Mouse (Mus musculus) kidney, adult 11 months (tissue): ENCODE data around the gene Selenbp2.
A peak's percentile ranks its signal among the peaks of the same experiment; 100 is the strongest.
"Not testable (repeated sequence)": the region's sequence is repeated elsewhere in the genome, so short reads cannot be mapped to it uniquely, and the experiment has no call there.

Experiments
- DNase-seq: peaks from one replicate; pipeline ENCODE4 v3.0.0; 2022

The Selenbp2 gene

DNA sequence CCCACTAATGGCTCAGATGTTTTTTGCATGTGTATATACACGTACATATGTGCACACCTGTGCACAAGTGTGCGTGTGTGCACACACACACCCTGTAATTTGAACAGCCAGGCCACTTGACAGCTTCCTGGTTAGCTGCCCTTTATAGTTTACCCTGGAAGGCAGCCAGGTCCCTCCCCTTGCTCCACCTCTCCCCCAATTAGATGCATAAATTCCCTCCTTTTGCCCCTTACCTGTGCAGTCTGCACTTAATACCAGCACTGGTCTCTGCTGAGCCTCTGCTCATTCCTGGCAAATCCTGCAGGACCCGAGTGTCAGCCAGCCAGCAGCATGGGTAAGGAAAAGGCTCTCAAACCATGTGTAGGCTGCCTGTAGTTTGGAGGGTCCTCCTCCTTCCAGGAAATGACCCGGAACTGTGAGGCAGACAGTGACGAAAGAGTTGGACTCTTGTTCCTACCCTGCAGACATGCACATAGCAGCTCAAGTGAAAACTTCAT is at the start of gene Selenbp2:
Gene Selenbp2, plus strand, starts transcription at position 228 of the 497 bp plus-strand sequence.
- peak; percentile 80 for DNase-seq

DNA sequence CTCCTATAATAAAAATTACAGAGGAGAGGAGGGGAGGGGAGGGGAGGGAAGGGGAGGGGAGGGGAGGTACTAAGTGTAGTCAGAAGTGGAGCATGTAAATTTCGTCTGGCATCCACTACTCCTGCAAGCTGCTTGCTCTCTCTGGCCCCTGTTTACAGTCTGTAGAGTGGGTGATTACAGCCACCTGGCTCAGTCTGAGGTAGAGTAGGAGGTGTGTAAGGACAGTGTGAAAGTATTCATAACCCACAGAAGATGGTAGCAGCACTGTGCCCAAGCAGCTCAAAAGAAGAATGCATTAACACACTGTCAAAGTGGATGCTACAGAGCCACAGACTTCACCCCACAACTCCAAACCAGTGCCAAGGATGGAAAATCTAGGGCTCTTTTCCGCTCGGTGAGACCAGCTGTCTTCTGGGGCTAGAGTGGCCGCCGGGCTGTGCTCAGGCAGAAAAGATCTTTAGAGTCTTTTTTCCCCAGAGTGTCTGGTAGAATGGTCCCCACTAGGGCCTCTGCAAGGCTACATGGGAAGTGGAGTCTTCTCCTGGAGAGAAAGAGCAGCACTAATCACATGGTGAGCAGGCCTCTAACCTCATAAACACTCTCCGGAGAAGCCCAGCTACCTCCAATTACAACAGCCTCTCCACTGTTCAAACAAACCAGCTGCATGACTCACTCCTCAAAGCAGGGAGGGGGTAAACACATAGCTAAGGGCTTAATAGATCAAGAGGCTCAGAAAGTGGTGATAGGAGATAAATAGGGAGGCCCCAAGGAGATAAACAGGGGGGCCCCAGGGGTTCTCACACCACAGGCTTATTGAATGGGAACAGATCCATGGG is 44.4 kb upstream of the Selenbp2 start:
- DNase-seq = no peak

DNA sequence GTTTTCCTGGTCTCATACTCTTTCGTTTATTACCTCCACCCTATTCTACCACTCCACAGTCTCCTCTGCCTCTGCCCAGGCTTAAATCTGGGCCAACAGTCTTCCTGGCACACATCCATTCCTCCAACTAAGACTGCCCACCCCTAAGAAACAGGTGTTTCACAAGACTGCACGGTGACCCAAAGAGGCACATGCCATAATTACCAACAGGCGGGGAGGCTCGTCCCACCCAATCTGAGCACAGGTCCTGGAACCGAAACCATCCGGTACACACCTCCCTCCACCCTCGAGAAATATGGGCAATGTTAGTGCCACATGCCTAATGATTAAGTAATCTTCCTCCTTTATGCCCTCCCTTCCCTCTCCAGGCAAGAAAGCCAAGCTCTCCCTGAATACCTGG is 42.9 kb upstream of the Selenbp2 start:
- peak; percentile 47 for DNase-seq

DNA sequence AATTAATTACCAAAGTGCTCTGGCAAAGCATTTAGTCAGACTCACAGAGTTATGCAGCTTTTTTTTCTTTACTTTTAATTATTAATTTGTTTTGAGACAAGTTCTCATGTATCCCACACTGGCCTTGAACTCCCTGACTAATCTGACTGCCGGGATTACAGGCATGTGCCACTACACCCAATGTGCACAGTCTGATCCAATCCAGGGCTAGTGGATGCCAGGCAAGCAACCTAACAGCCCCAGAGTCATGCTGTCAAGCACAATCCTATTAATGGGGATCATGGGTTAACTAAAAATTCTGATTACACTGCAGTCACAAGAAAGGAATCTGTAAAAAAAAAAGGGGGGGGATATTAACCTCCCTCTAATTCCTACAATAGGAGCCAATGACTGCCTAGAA is 39.4 kb upstream of the Selenbp2 start:
- DNase-seq = peak; percentile 38

DNA sequence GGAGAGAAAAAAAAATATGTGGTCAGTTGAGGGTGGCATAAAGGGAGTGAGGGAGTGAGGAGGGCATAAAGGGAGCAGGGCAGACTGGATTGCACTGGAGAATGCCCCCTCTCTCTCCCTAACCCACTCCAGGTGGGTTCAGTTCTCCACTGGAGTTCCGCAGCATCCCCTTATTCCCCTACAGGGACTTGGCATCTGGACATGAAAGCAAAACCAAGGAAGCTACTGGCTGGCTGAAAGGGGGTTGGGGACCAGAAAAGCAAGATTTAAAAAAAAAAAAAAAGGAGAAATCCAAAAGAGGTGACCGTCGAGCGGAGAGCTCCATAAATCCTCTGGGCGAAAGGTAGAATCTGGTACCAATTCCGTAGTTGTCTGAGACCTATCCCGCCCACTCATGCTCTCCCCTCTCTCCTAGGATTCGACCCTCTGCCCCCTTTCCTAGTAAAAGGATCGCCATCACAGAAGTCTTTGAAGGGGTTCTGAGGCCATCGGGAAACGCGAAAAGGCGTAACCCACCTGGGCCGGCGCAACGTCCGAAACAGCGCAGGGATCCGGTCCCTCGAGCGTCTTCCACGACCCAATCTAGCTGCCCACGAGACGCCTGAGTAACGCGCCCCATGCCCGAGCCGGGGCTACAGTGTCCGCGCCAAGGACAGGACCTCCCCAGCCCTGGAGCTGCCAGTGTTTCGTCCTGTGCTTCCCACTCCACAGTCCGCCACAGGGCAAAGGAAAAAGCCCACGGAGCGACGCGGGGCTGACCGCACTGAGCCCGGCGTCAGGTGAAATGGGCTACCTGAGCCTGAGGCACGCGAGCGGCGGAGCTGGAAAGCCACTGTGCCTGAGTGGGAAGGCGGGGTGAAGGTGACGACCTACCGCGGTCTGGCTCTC is 35.3 kb upstream of the Selenbp2 start:
- not testable (repeated sequence) for DNase-seq

DNA sequence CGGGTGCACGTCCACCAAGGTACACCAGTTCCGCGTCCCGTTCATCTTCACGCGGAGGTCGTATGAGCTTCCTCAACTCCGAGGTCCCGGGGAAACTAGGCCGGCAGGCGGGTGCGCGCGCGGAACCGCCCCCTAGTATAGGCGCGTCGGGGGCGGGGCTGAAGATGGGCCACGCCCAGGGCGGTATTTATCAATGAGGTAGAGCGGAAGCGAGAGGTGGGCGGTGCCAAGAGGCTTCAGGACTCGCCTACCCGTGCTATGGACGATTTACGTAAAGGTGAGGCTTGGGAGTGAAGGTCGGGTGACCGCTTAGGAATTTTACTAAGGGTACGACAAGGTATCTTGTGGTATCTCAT is 34.6 kb upstream of the Selenbp2 start, which contains the start of gene Tuft1:
Gene Tuft1, minus strand, starts transcription at position 133 of the 356 bp plus-strand sequence.
- DNase-seq = peak; percentile 87

DNA sequence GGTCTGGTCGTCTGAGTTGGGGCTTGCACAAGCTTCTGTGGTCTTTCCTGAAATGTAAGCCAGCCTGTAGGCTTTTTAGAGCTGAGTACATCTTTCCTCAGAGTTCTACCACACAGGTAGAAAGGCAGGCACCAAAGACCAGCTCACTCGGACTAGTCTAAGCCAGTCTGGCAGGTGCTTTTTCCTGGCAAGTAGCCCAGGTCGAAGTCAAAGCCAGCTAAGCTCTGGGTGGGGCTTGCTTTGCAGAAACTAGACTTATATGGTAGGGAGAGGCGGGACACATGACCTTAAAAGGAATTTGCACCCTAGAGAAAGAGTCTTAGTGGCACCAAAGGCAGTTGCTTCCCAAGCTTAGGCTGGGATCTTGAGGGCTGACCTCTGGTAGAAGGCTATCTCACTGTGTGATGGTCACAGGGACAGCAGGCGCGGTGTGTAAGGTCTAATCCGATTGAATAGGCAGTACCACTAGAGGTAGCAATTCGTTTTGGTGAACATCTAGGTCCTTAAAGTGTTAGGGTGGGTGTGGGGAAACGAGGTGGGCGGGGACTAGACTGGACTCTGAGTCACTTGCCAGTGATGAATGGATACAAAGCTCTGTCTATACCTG is 34.1 kb upstream of the Selenbp2 start:
- DNase-seq = peak; percentile 82

DNA sequence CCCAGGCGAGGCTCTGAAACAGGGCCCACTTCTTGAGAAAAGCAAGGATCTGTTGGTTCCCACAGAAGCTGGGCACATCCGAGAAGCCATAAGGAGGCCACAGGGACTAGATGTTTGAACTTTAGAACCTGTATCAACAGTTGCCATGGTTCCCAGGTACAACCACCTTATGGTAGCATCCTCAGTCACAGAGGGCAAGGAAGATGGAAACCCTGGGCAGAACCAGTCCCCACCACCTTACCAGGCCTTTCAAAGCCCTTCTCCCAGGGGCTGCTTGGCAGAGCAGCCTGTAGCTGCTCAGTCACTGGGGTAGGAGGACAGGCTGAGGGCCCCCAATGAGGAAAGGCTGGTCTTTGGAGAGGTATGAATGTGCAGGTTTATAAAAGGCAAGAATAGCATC is 32.5 kb upstream of the Selenbp2 start:
- not testable (repeated sequence) for DNase-seq

DNA sequence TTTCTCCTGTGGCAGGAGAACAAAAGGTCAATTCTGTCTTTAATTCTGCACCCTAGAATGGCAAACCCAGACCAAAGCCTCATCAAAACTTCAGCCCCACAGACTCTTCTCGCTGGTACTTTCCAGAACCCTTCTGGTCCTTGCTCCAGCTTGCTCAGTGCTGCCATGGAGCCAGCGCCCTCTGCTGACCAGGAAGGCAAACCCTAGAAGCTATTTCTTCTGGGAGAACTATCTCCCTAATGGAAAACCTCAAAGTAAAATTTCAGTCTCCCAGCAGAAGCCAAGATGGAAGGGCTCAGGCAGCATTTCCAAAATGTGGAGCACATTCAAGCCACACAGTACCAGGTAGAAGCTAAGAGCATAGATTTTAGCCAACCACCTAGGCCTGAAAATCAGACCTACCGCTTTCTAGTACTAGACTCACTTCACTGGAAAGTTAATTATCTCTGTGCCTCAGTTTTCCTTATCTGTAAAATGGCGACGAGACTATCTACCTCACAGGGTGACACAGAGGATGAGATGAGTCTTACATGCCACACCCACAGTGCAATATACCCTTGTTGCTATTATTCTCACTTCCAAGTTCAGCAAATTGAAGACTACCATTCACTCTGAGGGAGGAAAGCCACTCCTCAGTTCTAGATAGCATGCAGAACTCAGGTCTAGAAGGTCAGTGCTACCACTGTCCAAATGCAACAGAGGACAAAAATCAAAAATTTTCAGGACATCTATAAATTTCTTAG is 28.1 kb upstream of the Selenbp2 start:
- not testable (repeated sequence) for DNase-seq

DNA sequence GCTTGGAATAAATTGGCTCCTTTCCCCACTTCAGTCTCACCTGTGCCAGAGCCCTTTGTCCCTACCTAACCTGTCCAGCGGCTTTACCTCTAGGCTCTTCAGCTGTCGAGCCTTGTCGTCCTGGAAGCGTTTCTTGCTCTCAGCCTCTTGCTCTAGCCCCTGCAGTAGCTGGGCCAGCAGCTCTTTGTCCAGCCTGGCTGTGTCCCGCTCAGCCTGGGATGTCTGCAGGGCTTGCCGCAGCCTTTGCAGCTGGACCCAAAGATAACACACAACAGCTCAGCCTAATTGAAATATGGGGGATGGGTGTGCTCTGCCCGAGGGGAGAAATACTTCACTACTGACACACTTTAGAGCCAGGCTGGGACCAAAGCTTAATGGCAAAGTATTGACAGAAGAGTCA is 27.5 kb upstream of the Selenbp2 start:
- not testable (repeated sequence) for DNase-seq

DNA sequence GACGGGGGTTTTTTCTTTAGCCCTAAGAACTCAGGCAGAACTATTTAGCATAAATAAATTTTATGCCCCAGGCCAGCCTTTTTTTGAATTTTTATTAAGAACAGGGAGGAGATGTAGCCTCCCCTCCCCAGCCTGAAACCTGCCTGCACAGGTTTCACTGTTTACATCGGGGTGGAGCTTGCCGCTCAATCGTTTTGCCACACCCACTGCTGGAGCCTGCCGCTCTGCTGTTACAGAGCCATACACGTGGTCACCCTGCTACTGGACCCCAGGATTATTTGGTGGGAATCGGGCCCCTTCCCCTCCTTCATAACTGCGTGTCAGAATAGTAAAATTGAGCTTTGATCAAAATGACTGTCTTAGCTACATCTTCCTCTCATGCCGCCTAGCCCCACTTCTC is 18.3 kb upstream of the Selenbp2 start:
- peak; percentile 38 for DNase-seq

DNA sequence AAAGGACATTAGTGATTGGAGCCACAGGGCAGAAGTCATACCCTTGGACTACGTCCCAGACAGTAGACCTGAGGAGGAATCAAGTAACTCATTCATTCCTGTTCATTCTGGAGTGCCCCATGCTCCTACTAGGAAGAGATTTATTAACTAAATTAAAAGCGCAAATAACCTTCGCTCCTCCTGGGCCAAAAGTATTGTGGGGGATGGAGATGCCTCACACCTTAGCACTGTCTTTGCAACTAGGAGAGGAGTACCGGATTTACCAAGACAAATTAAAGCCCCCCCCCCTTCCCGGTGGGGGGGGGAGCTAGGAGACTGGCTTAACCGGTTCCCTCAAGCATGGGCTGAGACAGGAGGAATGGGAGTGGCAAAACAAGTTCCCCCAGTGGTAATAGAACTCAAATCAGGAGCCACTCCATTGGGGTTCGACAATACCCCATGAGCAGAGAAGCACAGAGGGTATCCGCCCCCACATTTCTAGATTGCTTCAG is 14.0 kb upstream of the Selenbp2 start:
- peak; percentile 80 for DNase-seq

DNA sequence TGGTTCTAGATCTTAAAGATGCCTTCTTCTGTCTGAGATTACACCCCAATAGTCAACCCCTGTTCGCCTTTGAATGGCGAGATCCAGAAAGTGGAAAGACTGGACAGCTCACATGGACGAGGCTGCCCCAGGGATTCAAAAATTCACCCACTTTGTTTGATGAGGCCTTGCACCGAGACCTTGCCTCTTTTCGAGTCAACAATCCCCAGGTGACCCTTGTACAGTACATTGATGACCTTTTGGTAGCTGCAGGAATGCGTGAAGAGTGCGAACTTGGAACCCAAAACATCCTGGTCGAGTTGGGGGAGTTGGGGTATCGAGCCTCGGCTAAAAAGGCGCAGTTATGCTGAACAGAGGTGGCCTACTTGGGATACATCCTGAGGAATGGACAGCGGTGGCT is 13.3 kb upstream of the Selenbp2 start:
- DNase-seq = not testable (repeated sequence)

DNA sequence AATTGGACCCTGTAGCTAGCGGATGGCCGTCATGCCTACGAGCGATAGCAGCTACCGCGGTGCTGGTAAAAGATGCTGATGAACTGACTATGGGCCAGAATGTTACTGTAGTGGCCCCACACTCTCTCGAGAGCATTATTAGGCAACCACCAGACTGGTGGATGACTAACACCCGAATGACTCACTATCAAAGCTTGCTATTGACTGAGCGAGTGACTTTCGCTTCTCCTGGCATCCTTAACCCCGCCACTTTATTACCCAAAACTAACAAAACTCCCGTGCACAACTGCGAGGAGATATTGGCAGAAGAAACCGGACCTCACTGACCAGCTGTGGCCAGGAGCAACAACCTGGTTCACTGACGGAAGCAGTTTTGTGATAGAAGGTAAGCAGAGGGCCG is 12.6 kb upstream of the Selenbp2 start:
- no peak for DNase-seq

DNA sequence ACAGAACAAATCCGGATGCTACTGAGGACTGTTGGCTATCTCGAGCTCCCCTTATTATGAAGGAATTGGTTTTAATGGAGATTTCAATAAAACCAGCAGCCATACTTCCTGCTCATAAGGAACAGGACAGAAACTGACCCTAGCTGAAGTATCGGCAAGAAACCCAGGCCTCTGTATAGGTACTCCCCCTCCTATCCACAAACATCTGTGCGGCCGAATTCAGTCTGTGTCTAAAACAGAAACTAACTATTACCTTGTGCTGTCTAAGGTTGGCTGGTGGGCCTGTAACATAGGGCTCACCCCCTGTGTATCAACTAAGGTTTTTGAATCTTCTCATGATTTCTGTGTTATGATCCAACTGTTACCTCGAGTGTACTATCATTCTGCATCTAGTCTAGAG is 9.7 kb upstream of the Selenbp2 start:
- DNase-seq = no peak

DNA sequence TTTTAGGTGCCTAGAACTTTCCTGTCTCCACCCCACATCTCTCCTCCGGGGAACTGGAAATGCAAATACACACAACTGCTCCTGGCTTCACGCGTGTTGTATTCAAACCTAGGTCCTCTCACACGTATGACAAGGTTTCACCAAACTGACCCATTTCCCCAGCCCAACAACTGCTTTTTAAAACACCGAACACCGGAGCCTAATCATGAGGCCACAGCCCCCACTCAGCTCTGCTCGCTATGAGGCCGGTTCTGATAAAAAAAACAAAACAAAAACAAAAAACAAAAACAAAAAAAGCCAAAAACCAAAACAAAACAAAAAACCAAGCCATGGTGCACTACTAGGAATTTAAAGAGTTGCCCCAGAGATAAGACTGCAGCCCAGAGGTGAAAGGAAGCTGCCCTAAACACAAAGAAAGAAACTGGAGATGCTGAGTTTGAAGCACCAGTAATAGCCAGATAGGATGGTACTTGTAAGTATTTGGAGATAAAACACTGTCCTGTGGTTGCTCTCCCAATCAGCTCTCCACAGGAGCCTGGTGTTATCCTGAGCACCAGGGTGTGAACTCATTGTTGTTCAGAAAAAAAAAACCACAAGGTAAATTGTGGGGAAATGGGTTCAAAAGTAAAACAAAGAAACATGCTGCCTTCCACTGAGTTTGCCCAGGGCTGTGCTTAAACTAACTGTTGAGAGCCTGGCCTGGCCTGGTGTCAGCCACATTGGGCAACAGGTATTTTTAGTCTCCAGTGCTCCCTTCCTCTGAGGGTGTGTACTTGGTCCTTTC is 7.2 kb upstream of the Selenbp2 start:
- DNase-seq = not testable (repeated sequence)

DNA sequence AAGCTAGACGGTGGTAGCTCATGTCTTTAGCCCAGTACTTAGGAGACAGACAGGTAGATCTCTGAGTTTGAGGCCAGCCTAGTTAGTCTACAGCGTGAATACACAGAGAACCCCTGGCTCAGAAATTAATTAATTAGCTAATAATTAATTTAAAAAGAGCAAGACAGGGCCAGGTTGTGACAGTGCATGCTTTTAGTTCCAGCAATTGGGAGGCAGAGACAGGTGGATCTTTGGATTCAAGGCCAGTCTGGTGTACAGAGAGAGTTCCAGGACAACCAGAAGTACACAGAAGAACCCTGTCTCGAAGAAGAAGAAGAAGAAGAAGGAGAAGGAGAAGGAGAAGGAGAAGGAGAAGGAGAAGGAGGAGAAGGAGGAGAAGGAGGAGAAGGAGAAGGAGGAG is 4.7 kb upstream of the Selenbp2 start:
- DNase-seq = not testable (repeated sequence)

DNA sequence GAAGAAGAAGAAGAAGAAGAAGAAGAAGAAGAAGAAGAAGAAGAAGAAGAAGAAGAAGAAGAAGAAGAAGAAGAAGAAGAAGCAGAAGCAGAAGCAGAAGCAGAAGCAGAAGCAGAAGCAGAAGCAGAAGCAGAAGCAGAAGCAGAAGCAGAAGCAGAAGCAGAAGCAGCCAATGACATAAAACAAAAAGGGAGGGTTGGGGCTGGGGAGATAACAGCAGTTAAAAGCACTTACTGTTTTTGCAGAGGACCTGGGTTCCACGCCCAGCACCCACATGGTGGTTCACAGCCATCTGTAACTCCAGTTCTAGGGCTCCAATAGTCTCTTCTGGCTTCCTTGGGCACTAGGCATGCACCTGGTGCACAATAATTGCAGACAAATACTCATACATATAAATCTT is 4.2 kb upstream of the Selenbp2 start:
- DNase-seq = not testable (repeated sequence)

DNA sequence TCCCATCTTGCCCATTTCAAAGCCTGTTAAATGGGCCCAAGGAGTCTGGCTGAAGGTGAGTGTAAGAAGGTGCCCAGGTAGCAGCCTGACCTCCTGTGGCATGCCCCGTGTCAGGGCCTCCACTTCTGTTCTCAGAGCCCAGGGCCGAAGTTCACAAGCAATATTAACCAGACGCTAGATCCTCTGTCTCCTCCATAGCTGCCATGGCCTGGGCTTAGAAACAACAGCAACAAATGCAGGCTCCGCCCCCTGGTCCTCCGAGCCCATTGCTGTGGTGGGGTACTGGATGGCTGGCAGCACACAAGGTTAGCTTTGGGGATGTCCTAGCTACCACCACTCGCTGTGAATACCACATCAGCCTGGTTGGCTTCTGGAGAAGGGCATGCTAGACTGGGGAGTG is 3.2 kb upstream of the Selenbp2 start:
- DNase-seq = peak; percentile 57

DNA sequence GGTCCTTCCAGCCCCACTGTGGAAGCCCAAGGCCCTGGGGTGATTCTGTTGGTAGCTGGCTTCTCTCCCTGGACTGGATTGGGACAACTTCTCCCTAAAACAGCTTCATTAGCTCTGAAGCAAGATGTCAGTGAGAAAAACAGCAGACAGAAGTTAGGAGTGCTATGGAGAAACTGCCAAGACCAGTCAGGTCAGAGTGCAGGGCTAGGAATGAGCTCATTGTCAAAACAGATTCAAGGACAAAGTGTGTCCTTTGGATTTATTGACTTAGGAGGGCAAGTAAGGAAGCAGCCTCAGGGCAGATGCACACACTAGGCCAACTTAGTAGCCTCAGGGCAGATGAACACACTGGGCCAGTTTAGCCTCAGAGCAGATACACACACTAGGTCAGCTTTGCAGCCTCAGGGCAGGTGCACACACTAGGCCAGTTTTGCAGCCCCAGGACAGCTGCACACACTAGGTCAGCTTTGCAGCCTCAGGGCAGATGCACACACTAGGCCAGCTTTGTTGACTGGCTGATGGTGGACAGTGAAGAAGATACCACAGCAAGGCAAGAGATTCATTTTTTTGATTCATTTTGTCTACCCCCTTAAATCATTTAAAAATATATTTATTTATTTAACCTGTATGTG is 2.6 kb upstream of the Selenbp2 start:
- peak; percentile 60 for DNase-seq

DNA sequence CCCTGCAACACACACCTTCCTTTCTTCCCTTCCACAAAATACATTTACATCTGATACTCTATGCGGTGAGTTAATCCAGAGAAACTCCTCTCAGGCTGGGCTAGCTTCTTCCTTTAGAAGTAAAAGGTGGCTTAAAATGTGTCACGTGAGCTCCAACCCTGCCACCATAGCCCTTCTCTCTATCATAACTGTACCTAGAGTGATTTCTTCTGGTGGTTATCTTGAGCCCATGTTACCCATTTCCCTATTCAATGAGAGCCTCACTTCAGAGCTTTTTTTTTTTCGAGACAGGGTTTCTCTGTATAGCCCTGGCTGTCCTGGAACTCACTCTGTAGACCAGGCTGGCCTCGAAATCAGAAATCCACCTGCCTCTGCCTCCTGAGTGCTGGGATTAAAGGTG is 1.7 kb upstream of the Selenbp2 start:
- not testable (repeated sequence) for DNase-seq
